Mouse (Mus musculus): ENCODE measurements around the gene Dlk2. TPM values are rescaled to one million over a fixed set of nuclear protein-coding genes. Genes with fewer than 3 reads are reported as not detected.

Gene Dlk2
- 1.9 and 3.3 TPM in 2 replicates for polyA plus RNA-seq (2016; fragmentation: Nextera tagmentation; extraction: Ambion mirVana)

DNA sequence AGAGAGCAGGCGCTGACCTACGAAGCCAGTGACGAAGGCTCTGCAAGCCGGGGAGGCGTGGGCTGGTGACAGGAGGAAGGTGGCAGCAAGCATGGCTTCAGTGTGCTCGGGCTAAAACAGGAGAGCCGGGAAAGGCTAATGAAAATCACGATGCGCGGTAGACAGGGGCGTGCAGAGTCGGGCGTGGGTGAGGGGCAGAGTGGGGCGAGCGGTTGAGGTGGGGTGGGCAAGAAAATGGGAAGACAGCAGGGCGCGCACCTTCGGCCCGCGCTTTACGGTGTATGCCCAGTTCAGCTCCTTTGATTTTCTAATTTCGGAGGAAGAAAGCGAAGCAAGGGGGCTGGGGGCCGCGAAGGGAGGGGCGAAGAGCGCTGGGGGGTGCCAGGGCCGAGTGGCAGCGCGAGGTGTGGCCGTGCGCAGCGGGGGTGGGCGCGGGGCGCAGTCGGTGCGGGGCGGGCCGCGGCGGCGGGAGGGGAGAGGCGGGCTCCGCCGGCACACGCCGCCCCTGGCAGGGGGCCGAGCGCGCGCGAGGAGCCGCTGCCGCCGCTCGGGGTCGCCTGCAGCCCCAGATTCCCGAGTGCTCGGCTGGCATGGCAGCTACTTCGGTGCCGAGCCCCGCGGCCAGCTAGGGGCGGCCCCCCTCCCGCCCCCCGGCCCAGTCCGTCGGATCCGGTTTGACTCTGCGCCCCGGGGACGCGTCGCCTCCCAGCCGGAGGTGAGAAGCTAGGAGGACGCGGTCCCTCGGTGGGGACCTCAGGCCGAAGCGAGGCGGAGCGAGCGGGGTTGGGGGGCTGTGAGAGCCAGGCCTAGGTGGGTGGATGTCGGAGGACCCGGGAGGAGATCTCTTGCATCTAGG is at the start of gene Dlk2:
Dlk2 (plus strand) TSS at position 58 of the 856 bp plus-strand sequence.
- Histone ChIP-seq H3K4me1 (peaks cover 18% of the 10 kb centered on the region), H3K9ac (replicated peaks) (peak within 1 kb of the TSS; percentile 74), H3K9me3 (no peaks in the 10 kb centered on the region), H3K4me3 (peak within 1 kb of the TSS; percentile 68), H3K27me3 (peaks cover 72% of the 10 kb centered on the region), H3K4me2 (replicated peaks) (peak within 1 kb of the TSS; percentile 99), H3K27ac (replicated peaks) (no peak within 1 kb of the TSS), H3K36me3 (peaks cover 2% of the 10 kb centered on the region; the same call in 1 of the 2 replicates)
- peak; percentile 42 for ATAC-seq (ENCODE audit: low FRiP score, low read depth)
- under 1% methylated on average over 72 of the region's 86 CpGs for WGBS

DNA sequence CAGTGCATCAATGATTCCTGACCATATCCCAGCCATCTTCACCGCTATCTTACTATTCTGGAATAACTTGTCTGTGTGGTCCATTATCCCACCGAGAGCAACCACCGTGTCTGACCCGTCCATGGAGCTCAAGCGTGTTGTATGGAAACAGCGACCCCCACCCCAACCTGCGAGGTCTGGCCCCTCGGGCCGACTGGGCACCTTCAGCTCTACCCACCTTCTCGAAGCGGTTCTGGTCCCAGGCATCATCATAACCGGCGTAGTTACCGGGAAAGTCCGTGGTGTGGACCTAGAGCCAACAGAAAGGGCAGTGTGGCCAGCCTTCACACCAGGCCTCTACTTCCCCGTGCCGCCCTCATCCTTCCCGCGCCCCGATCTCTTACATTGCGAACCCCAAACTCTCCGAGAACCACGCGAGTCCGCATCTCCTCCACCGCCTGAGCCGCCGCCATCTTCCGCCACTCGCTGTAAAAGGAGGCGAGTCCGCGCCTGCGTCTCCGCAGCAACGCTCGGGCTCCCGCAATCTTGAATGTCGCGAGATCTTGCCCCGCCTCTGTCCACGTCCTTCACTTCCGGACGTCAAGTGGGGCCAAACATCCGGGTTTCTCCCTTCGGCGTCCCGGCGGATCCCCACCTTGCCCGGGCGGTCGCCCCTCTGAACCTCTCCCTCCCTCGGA is 49.6 kb upstream of the Dlk2 start, which contains the start of the genes Polr1c and Yipf3:
Polr1c (minus strand) TSS at position 543 of the 677 bp plus-strand sequence.
Yipf3 (plus strand) TSS at position 569 of the 677 bp plus-strand sequence.
- Histone ChIP-seq H3K27me3 (no peaks in the 10 kb centered on the region), H3K27ac (replicated peaks) (peak within 1 kb of the TSS; percentile 77), H3K4me3 (peak within 1 kb of the TSS; percentile 95), H3K9me3 (no peaks in the 10 kb centered on the region), H3K4me1 (peaks cover 19% of the 10 kb centered on the region), H3K36me3 (peaks cover 69% of the 10 kb centered on the region), H3K9ac (replicated peaks) (peak within 1 kb of the TSS; percentile 97), H3K4me2 (replicated peaks) (peak within 1 kb of the TSS; percentile 95)
- peak; percentile 90 for ATAC-seq (ENCODE audit: low FRiP score, low read depth)
- under 1% methylated on average over 53 of the region's 53 CpGs for WGBS

- Histone ChIP-seq H3K4me3 (peak overlapping the region; percentile 95), H3K4me1 (peaks cover 21% of the 10 kb centered on the region), H3K9me3 (no peaks in the 10 kb centered on the region), H3K4me2 (replicated peaks) (peak overlapping the region; percentile 95), H3K27me3 (no peaks in the 10 kb centered on the region), H3K27ac (replicated peaks) (peak overlapping the region; percentile 77), H3K36me3 (peaks cover 64% of the 10 kb centered on the region), H3K9ac (replicated peaks) (peak overlapping the region; percentile 97)
- WGBS: under 1% methylated on average over 37 of the region's 37 CpGs
- no peak for ATAC-seq (ENCODE audit: low FRiP score, low read depth)
Measured at GRCm38 (mm10) chr17:46248189-46248522, 49.1 kb upstream of the Dlk2 start.

GRCm38 (mm10) chr17:46251174-46251573 is 46.0 kb upstream of the Dlk2 start:
- Histone ChIP-seq H3K4me3 (no peak overlapping the region), H3K27ac (replicated peaks) (no peak overlapping the region), H3K9me3 (no peaks in the 10 kb centered on the region), H3K36me3 (peaks cover 34% of the 10 kb centered on the region), H3K4me2 (replicated peaks) (no peak overlapping the region), H3K27me3 (peaks cover 17% of the 10 kb centered on the region), H3K9ac (replicated peaks) (no peak overlapping the region), H3K4me1 (peaks cover 39% of the 10 kb centered on the region)
- 87% methylated on average over 7 of the region's 7 CpGs for WGBS
- no peak for ATAC-seq (ENCODE audit: low FRiP score, low read depth)

DNA sequence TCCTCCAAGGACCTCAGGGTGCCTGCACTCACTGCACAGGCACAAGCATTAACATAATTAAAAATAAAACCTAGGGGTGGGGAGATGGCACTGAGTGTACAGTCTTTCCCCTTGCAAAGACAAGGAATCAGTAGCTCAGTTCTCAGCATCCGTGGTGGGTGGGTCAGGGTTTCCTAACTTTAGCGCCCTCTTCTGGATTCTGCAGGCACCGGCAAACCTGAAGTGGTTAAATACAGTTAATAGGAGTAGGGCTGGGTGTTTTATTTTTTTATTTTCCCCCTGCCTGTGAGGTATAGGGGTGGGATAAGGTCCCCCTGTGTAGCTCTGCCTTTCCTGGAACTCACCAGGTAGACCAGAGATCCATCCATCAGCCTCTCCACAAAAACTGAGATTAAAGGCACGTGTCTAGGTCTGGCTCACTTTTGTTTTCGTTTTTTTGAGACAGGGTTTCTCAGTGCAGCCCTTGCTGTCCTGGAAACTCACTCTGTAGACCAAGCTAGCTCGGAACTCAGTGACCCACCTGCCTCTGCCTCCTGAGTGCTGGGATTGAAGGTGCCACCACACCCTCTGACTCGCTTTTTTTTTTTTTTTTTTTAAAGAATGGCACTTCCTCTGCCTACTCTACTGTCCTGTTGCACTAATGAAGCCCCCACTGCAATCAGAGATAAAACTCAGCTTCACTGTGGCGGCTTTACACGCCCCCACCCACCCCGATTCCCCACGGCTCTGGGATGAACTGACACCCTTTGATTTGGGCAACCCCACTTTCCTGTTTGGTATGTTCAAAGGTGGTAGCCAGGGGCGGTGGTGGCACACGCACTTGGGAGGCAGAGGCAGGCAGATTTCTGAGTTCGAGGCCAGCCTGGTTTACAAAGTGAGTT is 44.4 kb upstream of the Dlk2 start:
- WGBS: 54% methylated on average over 14 of the region's 14 CpGs
- Histone ChIP-seq H3K27ac (replicated peaks) (no peak overlapping the region), H3K27me3 (peaks cover 21% of the 10 kb centered on the region), H3K9ac (replicated peaks) (no peak overlapping the region; the same call in 1 of the 2 replicates), H3K4me2 (replicated peaks) (peak overlapping the region; percentile 98), H3K36me3 (peaks cover 44% of the 10 kb centered on the region), H3K4me3 (peak overlapping the region; percentile 76; the same call in 1 of the 2 replicates), H3K4me1 (peaks cover 29% of the 10 kb centered on the region), H3K9me3 (no peaks in the 10 kb centered on the region)
- no peak for ATAC-seq (ENCODE audit: low FRiP score, low read depth)

GRCm38 (mm10) chr17:46253452-46254084 is 43.7 kb upstream of the Dlk2 start, which contains the start of gene Lrrc73:
Gene Lrrc73 (plus strand): TSS chr17:46253531.
- Histone ChIP-seq H3K27ac (replicated peaks) (peak within 1 kb of the TSS; percentile 69; the same call in 1 of the 2 replicates), H3K4me3 (peak within 1 kb of the TSS; percentile 76), H3K9ac (replicated peaks) (peak within 1 kb of the TSS; percentile 75), H3K36me3 (peaks cover 50% of the 10 kb centered on the region), H3K4me2 (replicated peaks) (peak within 1 kb of the TSS; percentile 98), H3K4me1 (peaks cover 28% of the 10 kb centered on the region), H3K9me3 (no peaks in the 10 kb centered on the region), H3K27me3 (peaks cover 21% of the 10 kb centered on the region)
- WGBS: 2% methylated on average over 42 of the region's 48 CpGs
- ATAC-seq (ENCODE audit: low FRiP score, low read depth): peak; percentile 84

DNA sequence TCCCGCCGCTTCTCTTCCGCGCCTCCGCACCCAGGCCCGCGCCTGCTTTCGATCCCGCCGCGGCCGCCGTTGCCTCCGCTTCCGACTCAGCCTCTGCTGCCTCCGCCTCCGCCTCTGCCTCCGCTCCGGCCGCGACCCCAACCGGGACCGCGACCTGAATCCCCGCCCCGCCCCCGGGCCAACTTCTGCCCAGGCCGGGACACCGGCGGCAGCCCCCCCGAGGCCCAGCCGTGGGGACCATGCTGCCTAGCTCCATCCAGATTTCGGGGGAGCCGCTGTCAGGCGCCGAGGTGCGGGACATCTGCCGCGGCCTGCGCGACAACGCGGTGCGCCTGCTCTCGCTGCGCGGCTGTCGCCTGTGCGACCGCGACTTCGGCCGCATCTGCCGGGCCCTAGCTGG is 43.1 kb upstream of the Dlk2 start:
- under 1% methylated on average over 44 of the region's 54 CpGs for WGBS
- peak; percentile 45; the same call in 1 of the 2 replicates for ATAC-seq (ENCODE audit: low FRiP score, low read depth)
- H3K9me3 ChIP-seq: no peaks in the 10 kb centered on the region

DNA sequence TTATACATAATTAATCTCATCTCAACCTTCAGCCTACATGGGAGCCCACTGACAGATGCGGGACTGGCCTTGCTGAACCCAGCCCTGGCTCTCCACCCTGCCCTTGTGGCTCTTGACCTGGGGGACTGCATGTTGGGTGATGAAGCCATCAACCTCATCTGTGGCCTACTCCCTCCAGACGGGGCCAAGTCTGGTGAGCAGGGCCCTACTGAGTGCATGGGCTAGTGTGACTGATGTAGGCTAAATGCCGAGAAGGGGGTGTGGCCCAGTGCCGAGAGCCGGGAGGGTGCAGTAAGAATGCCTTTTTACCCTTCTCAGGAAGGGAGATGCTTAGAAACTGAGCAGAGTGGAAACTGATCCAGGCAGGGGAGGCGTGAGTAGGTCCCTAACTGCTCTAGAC is 42.1 kb upstream of the Dlk2 start:
- Histone ChIP-seq H3K4me1 (peaks cover 20% of the 10 kb centered on the region), H3K27ac (replicated peaks) (no peak overlapping the region), H3K4me3 (peak overlapping the region; percentile 76), H3K4me2 (replicated peaks) (peak overlapping the region; percentile 98), H3K9ac (replicated peaks) (peak overlapping the region; percentile 20; the same call in 1 of the 2 replicates), H3K36me3 (peaks cover 55% of the 10 kb centered on the region), H3K9me3 (no peaks in the 10 kb centered on the region), H3K27me3 (peaks cover 21% of the 10 kb centered on the region)
- 32% methylated on average over 6 of the region's 6 CpGs for WGBS
- ATAC-seq (ENCODE audit: low FRiP score, low read depth): no peak

More for the DNA sequence above, 43.1 kb upstream of the Dlk2 start:
- Histone ChIP-seq H3K27me3 (peaks cover 21% of the 10 kb centered on the region), H3K4me1 (peaks cover 23% of the 10 kb centered on the region), H3K9ac (replicated peaks) (peak overlapping the region; percentile 75), H3K4me3 (peak overlapping the region; percentile 76), H3K27ac (replicated peaks) (peak overlapping the region; percentile 69; the same call in 1 of the 2 replicates), H3K4me2 (replicated peaks) (peak overlapping the region; percentile 98), H3K36me3 (peaks cover 53% of the 10 kb centered on the region)

DNA sequence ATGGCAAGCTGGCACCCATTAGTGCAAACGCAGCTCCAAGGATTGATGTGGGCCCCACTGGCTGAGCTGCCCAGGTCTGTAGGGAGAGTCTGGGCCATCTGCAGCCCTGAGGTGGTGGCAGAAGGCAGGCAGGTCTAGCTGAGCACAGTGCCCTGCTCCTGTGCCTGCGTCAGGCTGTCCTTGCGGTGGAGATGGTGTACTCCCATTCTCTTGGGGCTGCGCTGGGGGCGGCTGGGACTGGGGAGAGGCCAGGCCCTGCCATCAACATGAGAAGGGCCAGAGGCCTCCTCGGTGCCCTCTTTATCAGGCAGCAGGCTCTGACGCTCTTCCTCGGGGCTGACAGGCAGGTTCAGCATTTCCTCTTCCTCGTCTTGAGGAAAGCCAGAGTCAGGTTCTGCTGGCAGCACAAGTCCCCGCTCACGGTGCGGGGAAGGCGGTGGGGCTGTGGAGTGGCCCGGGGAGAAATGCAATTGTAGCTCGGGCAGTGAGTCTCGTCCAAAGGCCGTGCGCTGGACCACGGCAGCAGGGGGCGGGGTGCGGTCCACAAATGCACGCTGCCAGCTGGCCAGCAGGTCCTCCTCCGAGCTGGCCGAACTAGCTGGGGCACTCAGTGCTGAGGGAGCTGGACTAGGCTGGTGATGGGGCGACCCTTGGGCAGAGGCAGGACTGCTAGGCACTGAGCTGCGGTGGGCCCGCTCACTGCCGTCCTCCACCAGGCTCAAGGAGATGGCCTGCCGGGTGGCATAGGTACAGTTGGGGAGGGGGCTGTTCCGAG is 38.8 kb upstream of the Dlk2 start:
- ATAC-seq (ENCODE audit: low FRiP score, low read depth): no peak
- H3K27me3 ChIP-seq: peaks cover 21% of the 10 kb centered on the region
- H3K36me3 ChIP-seq: peaks cover 67% of the 10 kb centered on the region
- H3K4me2 ChIP-seq (replicated peaks): no peak overlapping the region
- H3K27ac ChIP-seq (replicated peaks): no peak overlapping the region
- no peak overlapping the region for H3K4me3 ChIP-seq
- H3K9me3 ChIP-seq: no peaks in the 10 kb centered on the region
- 89% methylated on average over 30 of the region's 30 CpGs for WGBS
- no peak overlapping the region for H3K9ac ChIP-seq (replicated peaks)
- peaks cover 15% of the 10 kb centered on the region for H3K4me1 ChIP-seq

DNA sequence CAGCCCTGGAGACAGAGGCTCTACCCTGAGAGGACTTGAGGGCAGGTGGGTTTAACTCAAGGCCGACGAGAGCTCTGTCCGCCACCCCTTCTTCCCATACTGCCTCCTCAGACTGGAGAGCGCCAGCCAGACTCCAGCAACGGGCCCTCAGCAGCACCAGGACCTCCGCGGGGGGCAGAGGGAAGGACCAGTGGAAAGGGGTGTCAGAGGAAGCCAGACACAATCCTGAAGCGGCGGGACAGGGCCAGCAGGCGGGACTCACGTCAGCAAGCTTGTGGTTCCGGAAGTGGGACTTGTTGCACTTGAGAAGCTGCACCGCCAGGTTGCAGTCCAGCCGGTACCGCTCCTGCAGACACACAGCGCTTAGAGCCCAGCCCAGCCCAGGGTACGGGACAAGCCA is 37.5 kb upstream of the Dlk2 start:
- H3K36me3 ChIP-seq: peaks cover 79% of the 10 kb centered on the region
- WGBS: 92% methylated on average over 17 of the region's 17 CpGs
- H3K27me3 ChIP-seq: peaks cover 17% of the 10 kb centered on the region
- no peak overlapping the region for H3K27ac ChIP-seq (replicated peaks)
- peaks cover 9% of the 10 kb centered on the region for H3K4me1 ChIP-seq
- H3K9ac ChIP-seq (replicated peaks): no peak overlapping the region
- H3K4me3 ChIP-seq: no peak overlapping the region
- H3K9me3 ChIP-seq: no peaks in the 10 kb centered on the region
- H3K4me2 ChIP-seq (replicated peaks): no peak overlapping the region
- no peak for ATAC-seq (ENCODE audit: low FRiP score, low read depth)

Measured in midbrain, embryonic 12.5 days (tissue).